Mouse (Mus musculus) retina, postnatal 7 days (tissue): ENCODE data around the gene Fcrl1.

Source experiments
- DNase-seq: peaks from one replicate; pipeline ENCODE4 v3.0.0-alpha.2; 2012; ENCODE audit warnings: low read depth, low spot score

Fcrl1 gene

GRCm38 (mm10) chr3:87410605-87411004, 34.4 kb downstream of the Fcrl1 start:
- DNase-seq: no peak

GRCm38 (mm10) chr3:87411150-87411549, 35.0 kb downstream of the Fcrl1 start:
- peak; percentile 33 for DNase-seq

- no peak for DNase-seq
These were observed 44.5 kb downstream of the Fcrl1 start for GRCm38 (mm10) chr3:87420645-87421044.

GRCm38 (mm10) chr3:87422386-87422910, 46.3 kb downstream of the Fcrl1 start:
- no peak for DNase-seq

GRCm38 (mm10) chr3:87435479-87435878, 59.3 kb downstream of the Fcrl1 start, which contains the start of gene Fcrl5:
Gene Fcrl5, plus strand, starts transcription at chr3:87435773.
- DNase-seq: no peak

GRCm38 (mm10) chr3:87440586-87440985, 64.4 kb downstream of the Fcrl1 start:
- no peak for DNase-seq

GRCm38 (mm10) chr3:87443968-87444367, 67.8 kb downstream of the Fcrl1 start:
- no peak for DNase-seq
